Mouse (Mus musculus): ENCODE data around the gene Insl3. TPM values are rescaled to one million over a fixed set of nuclear protein-coding genes. Genes with fewer than 3 reads are reported as not detected.

The Insl3 gene
- polyA plus RNA-seq, 2 experiments = 0.73 to 1.5 TPM

- DNase-seq (ENCODE audit: low read depth in 3 of 3, low spot score in 3 of 3) = no peak
- ATAC-seq (ENCODE audit: insufficient read depth) = no peak
- Histone ChIP-seq H3K9me3 (ENCODE audit: control insufficient read depth, low read length) (no peaks in the 10 kb centered on the region), H3K4me2 (ENCODE audit: low read depth) (peak overlapping the region; percentile 87), H3K27ac (no peak overlapping the region), H3K36me3 (replicated peaks; ENCODE audit: control insufficient read depth, insufficient read depth, low read depth) (no peaks in the 10 kb centered on the region), H3K9ac (replicated peaks) (no peak overlapping the region), H3K27me3 (ENCODE audit: control insufficient read depth, insufficient read depth, low read length) (no peaks in the 10 kb centered on the region; the same call in none of the 2 replicates), H3K4me3 (ENCODE audit: insufficient read depth in 1 of 2, low read depth in 2 of 2, low read length in 2 of 2) (no peak overlapping the region), H3K4me1 (replicated peaks; ENCODE audit: control insufficient read depth in 2 of 2, insufficient read depth in 2 of 2, low read length in 1 of 2) (peaks cover 9 to 17% of the 10 kb centered on the region in 2 experiments)
- TF ChIP-seq EP300 (IDR thresholded peaks at IDR 0.05; ENCODE audit: low read depth) (no peak), CTCF (IDR thresholded peaks at IDR 0.05; ENCODE audit: low read depth) (no peak)
Measured at GRCm38 (mm10) chr8:71677555-71677954, 11.5 kb upstream of the Insl3 start.

GRCm38 (mm10) chr8:71678216-71678615, 10.8 kb upstream of the Insl3 start:
- Histone ChIP-seq H3K36me3 (replicated peaks; ENCODE audit: control insufficient read depth, insufficient read depth, low read depth) (no peaks in the 10 kb centered on the region), H3K27ac (no peak overlapping the region), H3K4me1 (replicated peaks; ENCODE audit: control insufficient read depth in 2 of 2, insufficient read depth in 2 of 2, low read length in 1 of 2) (peaks cover 9 to 17% of the 10 kb centered on the region in 2 experiments), H3K27me3 (ENCODE audit: control insufficient read depth, insufficient read depth, low read length) (no peaks in the 10 kb centered on the region; the same call in none of the 2 replicates), H3K9me3 (ENCODE audit: control insufficient read depth, low read length) (no peaks in the 10 kb centered on the region), H3K4me2 (ENCODE audit: low read depth) (no peak overlapping the region), H3K9ac (replicated peaks) (no peak overlapping the region), H3K4me3 (ENCODE audit: insufficient read depth in 1 of 2, low read depth in 2 of 2, low read length in 2 of 2) (no peak overlapping the region)
- TF ChIP-seq CTCF (IDR thresholded peaks at IDR 0.05; ENCODE audit: low read depth) = no peak
- no peak for TF ChIP-seq EP300 (IDR thresholded peaks at IDR 0.05; ENCODE audit: low read depth)
- DNase-seq (ENCODE audit: low read depth in 3 of 3, low spot score in 3 of 3) (no peak), ATAC-seq (ENCODE audit: insufficient read depth) (no peak)
- 62% methylated on average over 4 of the region's 4 CpGs for WGBS (ENCODE audit: insufficient replicate concordance)

GRCm38 (mm10) chr8:71679116-71679515, 9.9 kb upstream of the Insl3 start:
- Histone ChIP-seq H3K9me3 (ENCODE audit: control insufficient read depth, low read length) (no peaks in the 10 kb centered on the region), H3K4me1 (replicated peaks; ENCODE audit: control insufficient read depth in 2 of 2, insufficient read depth in 2 of 2, low read length in 1 of 2) (peaks cover 9 to 17% of the 10 kb centered on the region in 2 experiments), H3K9ac (replicated peaks) (no peak overlapping the region), H3K4me3 (ENCODE audit: insufficient read depth in 1 of 2, low read depth in 2 of 2, low read length in 2 of 2) (no peak overlapping the region), H3K4me2 (ENCODE audit: low read depth) (no peak overlapping the region; the same call in 1 of the 2 replicates), H3K27ac (no peak overlapping the region), H3K36me3 (replicated peaks; ENCODE audit: control insufficient read depth, insufficient read depth, low read depth) (no peaks in the 10 kb centered on the region), H3K27me3 (ENCODE audit: control insufficient read depth, insufficient read depth, low read length) (no peaks in the 10 kb centered on the region; the same call in none of the 2 replicates)
- WGBS (ENCODE audit: insufficient replicate concordance) = 74% methylated on average over 16 of the region's 16 CpGs
- no peak for TF ChIP-seq CTCF (IDR thresholded peaks at IDR 0.05; ENCODE audit: low read depth)
- TF ChIP-seq EP300 (IDR thresholded peaks at IDR 0.05; ENCODE audit: low read depth) = no peak
- DNase-seq (ENCODE audit: low read depth in 3 of 3, low spot score in 3 of 3) (no peak), ATAC-seq (ENCODE audit: insufficient read depth) (no peak)

DNA sequence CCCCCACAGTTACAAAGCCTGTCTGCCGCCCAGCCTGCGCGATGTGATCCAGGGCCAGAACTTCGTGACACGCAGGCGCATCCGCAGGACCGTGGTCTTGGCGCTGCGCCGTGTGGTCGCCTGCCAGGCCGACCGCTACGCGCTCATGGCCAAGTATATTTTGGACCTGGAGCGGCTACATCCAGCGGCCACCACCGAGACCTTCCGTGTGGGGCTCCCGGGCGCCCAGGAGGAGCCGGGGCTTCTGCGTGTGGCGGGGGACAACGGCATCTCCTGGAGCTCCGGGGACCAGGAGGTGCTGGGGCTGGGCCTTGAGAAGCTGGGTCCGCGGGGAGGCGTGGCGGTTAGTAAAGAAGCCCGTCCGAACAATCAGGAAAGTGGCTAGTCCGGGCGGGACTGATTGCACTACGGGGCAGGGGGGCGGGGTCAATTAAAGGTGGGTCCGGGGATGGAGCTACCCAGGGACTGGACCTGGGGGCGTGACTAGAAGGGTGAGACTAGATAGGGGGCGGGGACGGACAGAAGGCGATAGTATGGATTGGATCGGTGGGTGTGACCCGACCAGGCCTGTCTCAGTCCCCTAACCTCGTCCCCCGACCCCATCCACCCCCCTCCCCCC, 9.4 kb upstream of the Insl3 start:
- peak overlapping the region; percentile 28 for H3K4me2 ChIP-seq (ENCODE audit: low read depth)
- H3K27me3 ChIP-seq (ENCODE audit: control insufficient read depth, insufficient read depth, low read length) = no peaks in the 10 kb centered on the region; the same call in none of the 2 replicates
- H3K4me3 ChIP-seq (ENCODE audit: insufficient read depth in 1 of 2, low read depth in 2 of 2, low read length in 2 of 2) = no peak overlapping the region
- ATAC-seq (ENCODE audit: insufficient read depth) (no peak), DNase-seq (ENCODE audit: low read depth in 3 of 3, low spot score in 3 of 3) (no peak)
- TF ChIP-seq CTCF (IDR thresholded peaks at IDR 0.05; ENCODE audit: low read depth) = no peak
- no peak for TF ChIP-seq EP300 (IDR thresholded peaks at IDR 0.05; ENCODE audit: low read depth)
- H3K36me3 ChIP-seq (replicated peaks; ENCODE audit: control insufficient read depth, insufficient read depth, low read depth) = no peaks in the 10 kb centered on the region
- H3K27ac ChIP-seq = no peak overlapping the region
- 70% methylated on average over 43 of the region's 46 CpGs for WGBS (ENCODE audit: insufficient replicate concordance)
- H3K9me3 ChIP-seq (ENCODE audit: control insufficient read depth, low read length) = no peaks in the 10 kb centered on the region
- peaks cover 9 to 17% of the 10 kb centered on the region in 2 experiments for H3K4me1 ChIP-seq (replicated peaks; ENCODE audit: control insufficient read depth in 2 of 2, insufficient read depth in 2 of 2, low read length in 1 of 2)
- no peak overlapping the region for H3K9ac ChIP-seq (replicated peaks)

DNA sequence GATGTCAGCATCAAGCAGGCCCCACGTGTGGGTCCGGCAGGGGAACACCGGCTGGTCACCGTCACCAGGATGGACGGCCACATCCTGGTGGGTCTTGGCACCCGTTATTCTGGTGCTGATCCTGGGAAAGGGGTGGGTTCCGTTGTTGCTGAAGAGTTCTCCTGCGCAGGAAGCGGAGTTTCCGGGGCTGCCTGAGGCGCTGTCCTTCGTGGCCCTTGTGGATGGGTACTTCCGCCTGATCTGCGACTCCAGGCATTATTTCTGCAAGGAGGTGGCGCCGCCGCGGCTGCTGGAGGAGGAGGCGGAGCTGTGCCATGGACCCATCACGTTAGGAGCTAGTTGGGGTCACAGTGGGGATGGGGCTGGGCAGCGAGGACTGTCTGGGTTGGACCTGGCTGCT, 8.5 kb upstream of the Insl3 start:
- Histone ChIP-seq H3K9me3 (ENCODE audit: control insufficient read depth, low read length) (no peaks in the 10 kb centered on the region), H3K9ac (replicated peaks) (no peak overlapping the region), H3K4me2 (ENCODE audit: low read depth) (no peak overlapping the region), H3K4me1 (replicated peaks; ENCODE audit: control insufficient read depth in 2 of 2, insufficient read depth in 2 of 2, low read length in 1 of 2) (peaks cover 9 to 16% of the 10 kb centered on the region in 2 experiments), H3K27me3 (ENCODE audit: control insufficient read depth, insufficient read depth, low read length) (no peaks in the 10 kb centered on the region; the same call in none of the 2 replicates), H3K4me3 (ENCODE audit: insufficient read depth in 1 of 2, low read depth in 2 of 2, low read length in 2 of 2) (no peak overlapping the region), H3K36me3 (replicated peaks; ENCODE audit: control insufficient read depth, insufficient read depth, low read depth) (no peaks in the 10 kb centered on the region), H3K27ac (no peak overlapping the region)
- no peak for DNase-seq (ENCODE audit: low read depth in 3 of 3, low spot score in 3 of 3)
- ATAC-seq (ENCODE audit: insufficient read depth) = no peak
- TF ChIP-seq CTCF (IDR thresholded peaks at IDR 0.05; ENCODE audit: low read depth) = no peak
- no peak for TF ChIP-seq EP300 (IDR thresholded peaks at IDR 0.05; ENCODE audit: low read depth)
- 64% methylated on average over 21 of the region's 21 CpGs for WGBS (ENCODE audit: insufficient replicate concordance)
